Mouse (Mus musculus) G1E (cell line): Measurements from ENCODE around the gene Samd15.

Source experiments
- CTCF ChIP-seq: IDR thresholded peaks from 2 replicates; pipeline ENCODE4 v1.5.1; 2012; ENCODE audit warnings: low read depth, low read length, inconsistent platforms, mixed read lengths
- GATA1 ChIP-seq: IDR thresholded peaks from 2 replicates; pipeline ENCODE4 v1.6.1; 2012; ENCODE audit warnings: borderline replicate concordance, low read length, inconsistent platforms, mixed read lengths
- GATA2 ChIP-seq: IDR thresholded peaks from 2 replicates; pipeline ENCODE4 v1.6.1; 2012; ENCODE audit warnings: low read depth, low read length, inconsistent platforms, borderline replicate concordance
- TAL1 ChIP-seq: conservative IDR thresholded peaks from 2 replicates; pipeline ENCODE4 v1.6.1; 2012; ENCODE audit warnings: low read depth, low read length, inconsistent platforms, mixed read lengths

GRCm38 (mm10) chr12:87199973-87200586, 557 bp downstream of the Samd15 start, which contains the start of gene Tmed8:
- TF ChIP-seq CTCF (no peak), GATA1 (no peak), TAL1 (no peak), GATA2 (no peak)
